Mouse (Mus musculus) urinary bladder, postnatal 14 days (tissue): ENCODE results near the gene Ip6k2.

Source experiments
- DNase-seq: peaks from one replicate; pipeline ENCODE4 v3.0.0; 2021; ENCODE audit warnings: low spot score

Ip6k2 gene

DNA sequence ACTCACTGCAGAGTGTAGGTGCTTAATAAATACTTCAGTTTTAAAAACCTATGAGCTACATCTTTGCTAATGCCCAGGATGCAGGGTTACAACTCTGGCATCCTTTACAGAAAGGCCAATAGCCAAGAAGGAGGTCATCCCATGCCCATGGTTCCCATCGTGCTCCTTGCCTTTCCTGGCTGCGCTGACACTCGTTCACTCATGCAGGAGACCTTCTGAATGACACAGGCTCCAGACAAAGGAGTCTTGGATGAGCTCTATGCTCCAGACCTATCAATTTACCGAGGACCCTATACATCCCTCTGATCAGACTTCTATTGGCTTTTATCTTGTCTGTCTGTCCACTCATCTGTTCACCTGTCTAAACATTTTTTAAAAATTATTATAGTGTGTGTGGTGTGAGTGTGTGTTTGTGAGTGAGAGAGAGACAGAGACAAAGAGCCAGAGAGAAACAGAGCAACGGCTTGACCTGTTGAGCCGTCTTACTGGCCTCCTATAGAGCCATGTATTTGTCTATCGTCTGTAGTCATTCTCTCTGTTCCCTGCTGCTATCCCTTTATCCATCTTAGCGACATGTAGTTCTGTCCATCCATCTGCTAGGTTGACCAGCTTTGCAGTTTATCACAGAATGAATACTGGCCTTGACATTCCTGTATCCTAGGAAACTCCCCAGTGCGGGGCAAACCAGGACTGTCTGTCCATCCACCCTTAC, 604 bp upstream of the Ip6k2 start:
- DNase-seq, result no peak

DNA sequence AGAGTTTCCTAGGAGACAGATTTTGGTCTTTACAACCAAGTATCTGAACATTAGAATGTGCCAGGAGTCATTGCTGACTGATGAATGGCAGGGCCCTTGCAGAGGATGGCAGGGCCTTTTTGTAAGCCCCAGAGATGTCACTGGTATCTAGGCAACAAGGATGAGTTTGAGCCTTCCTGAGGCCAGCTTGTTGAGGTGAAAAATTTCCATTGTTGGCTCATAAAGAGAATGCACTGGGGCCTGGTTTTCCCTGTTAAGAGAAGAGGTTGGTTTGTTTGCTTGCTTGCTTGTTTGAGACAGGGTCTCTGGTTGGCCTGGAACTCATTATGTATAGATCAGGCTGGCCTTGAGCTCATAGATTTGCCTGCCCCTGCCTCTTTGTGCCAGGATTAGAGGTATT, 1.8 kb downstream of the Ip6k2 start:
- DNase-seq, result no peak

DNA sequence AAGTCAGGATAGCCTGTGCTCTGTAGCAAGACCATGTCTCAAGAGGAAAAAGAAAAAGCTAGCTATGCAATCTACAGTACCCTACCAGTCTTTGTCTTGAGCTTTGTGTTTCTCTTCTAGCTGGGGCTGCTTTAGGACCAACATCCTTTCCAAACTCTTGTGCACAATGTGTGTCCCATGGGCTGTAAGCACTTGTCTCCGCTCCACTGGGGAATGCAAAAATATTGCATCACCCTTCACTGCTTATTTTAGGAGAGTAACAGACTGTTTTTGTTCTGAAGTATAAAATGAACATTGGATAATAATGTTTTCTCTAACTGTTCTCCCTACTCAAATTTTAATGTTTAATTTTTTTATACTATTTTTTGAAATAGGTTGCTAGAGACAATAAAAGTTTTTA, 2.9 kb downstream of the Ip6k2 start:
- DNase-seq, result no peak

DNA sequence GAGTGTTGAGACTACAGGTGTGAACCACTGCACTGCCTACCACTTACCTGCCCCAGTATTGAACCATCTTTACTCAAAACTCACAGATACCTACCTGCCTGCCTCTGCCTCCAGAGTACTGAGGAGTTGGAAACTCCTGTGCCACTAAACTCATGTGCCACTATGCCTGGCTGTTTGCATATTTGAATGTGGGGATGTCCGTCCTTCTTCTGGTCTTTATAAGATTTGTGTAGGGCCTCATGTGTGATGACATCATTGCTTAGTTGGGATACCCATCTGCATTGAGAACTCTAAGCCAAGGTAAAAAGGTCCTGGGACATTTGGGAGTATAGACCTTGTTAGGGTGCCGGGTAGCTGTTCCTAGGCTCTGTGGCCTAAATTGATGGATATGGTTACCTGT, 3.5 kb downstream of the Ip6k2 start:
- DNase-seq, result no peak

DNA sequence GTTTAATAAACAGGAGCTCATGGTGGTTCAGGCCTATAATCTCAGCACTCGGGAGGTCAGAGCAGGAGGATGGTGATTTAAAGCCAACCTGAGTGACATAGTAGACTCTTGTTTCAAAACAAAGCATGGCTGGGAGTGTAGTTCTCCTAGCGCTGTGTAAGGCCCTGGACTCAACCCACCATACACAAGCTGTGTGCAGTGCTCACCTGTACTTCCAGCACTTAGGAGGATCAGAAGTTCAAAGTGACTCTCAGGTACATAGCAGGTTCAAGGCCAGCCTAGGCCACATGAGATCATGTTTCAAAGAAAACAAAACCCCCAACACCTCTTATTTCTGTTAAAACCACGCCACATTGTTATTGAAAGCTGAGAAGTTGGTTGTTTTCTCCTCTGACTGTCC, 5.1 kb downstream of the Ip6k2 start:
- DNase-seq, result no peak

DNA sequence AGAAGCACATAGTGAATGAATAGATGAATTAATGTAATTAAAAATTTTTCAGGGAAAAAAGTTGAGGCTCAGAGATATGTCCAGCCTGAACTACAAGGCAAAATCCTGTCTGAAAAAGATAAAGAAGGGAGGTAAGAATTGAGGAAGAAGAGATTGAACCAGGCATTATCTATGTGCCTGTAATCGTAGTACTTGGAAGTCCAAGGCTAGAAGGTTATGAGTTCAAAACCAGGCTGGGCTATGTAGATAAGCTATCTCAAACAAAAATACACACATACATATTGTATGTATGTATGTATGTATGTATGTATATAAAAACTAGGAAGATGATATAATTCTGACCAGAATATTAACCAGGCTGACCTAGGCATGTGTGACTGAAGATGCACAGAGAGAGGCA, 8.7 kb downstream of the Ip6k2 start:
- no peak for DNase-seq

DNA sequence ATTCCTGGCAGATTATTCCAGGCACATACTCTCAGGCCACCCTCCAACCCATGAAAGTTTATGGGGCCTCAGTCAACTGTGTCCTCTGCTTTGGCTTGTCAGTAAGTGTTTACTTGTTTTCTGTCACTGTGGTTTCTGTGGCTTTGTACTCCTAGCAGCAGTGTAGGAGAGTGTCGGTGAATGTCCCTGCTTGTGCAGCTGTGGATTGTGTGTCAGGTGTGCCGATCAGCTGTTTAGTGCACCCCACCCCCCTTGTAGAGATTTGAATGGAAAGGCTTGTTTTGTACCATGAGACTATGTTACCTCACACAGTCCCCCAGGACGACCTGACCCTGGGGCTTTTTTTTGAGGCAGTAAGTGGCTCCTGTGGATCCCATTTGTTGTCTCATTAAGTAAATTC, 9.1 kb downstream of the Ip6k2 start:
- DNase-seq, result no peak

DNA sequence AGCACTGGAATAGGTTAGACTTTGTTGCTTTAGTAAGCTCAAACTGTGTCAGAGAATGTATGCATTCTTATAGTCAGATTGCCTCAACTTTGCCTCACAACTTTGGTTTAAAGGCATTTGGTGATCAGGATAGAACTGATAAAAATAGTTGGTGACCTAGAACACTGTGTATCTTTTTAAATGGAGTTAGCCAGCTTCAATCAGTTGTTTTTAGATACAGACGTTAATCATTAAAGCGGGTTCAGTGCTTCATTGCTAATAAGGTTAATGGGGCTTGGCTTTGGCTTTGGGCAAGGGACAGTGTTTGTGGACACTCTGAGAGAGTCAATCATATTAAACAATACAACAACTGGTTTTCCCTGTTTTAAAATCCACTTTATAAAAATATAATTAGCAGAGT, 11.7 kb downstream of the Ip6k2 start:
- no peak for DNase-seq

DNA sequence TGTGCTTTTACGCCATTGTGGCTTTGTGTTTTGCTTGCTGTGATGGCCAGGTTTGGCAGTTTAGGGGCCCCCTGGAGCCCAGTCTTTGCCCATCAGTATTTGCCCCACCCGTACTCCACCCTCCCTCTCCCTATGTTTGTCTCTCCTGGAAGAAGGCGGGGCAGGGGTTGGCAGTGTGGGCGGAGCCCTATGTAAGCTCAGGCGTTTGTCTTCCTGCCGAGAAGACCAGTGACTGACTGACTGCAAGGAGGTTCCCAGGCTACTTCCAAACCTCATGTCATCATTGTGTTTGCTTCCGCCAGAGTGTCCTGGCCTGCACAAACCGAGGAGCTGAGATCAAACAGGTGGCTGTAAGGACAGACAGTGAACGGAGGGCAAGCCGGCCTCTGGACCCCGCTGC, 12.2 kb downstream of the Ip6k2 start:
- peak; percentile 74 for DNase-seq

DNA sequence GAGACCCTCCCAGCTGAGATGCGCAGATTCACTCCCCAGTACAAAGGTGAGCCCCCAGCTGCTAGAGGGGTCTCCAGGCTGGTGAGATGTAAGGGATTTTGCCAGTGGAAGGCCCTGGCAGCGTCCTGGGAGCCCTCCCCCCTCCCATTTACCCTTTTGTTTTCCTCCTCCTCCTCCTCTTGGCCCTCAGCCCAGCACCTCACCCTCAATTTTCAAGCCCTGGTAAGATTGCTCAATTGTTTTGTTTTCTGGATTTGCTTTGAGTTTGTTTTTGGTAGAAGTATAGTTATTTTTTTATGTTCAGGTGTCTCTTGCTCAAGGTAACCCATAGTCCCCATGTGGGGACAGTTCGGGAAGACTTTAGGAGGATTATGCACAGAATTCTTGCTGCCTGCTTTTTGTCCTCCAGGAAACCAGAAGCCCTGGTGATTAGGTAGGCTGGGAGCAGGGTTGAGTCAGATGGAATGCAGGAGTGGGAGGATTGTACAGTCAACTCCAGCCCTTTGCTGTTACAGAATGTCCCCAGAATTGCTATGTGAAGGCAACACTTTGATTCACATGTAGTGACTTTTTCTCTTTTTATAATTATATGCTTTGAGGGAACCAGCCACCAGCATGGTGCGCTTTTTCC, 12.9 kb downstream of the Ip6k2 start:
- peak; percentile 57 for DNase-seq

DNA sequence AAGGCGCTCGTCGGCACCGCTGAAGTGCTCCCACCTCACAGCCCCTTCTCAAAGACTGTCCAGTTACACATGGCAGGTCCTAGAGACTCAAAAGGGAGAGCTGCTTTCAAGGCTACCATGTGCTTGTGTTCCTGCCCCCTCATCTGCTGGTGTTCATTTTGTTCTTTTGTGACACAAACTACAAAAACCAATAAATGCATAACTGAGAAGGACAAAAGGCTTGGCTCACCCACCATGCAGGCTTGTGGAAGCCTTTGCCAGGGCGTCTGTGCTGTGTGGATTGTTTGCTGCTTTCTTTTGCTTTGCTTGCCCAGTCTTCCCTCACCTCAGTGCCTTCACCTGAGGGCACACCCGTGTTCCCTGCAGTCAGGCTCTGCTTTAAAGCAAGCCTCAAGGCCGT, 13.9 kb downstream of the Ip6k2 start:
- DNase-seq, result no peak

DNA sequence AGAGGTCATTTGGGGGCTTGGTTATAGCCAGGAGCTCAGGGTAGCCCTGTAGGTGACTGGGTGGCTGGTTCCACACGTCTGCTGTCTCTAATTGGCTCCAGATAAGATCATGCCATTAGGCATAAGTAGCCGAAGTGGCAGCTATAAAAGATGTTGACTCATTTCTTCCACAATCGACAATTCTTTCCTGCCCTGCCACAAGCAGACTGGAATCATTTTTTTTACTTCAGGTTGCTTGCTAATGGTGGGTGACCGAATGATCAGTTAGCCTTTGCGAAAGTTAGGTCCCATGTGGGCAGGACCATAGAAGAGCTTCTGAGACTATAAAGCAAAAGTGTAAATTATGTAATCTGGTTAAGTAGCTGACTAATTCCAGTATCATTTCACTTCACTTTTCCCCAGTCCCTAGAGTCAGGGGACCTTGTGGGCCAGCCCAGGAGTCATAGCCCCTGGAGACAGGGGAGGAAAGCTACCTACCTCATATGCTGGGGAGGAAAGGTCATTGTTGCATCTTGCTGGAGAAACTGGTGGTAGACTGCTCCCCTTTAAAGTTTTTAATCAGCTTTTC, 15.0 kb downstream of the Ip6k2 start:
- no peak for DNase-seq

DNA sequence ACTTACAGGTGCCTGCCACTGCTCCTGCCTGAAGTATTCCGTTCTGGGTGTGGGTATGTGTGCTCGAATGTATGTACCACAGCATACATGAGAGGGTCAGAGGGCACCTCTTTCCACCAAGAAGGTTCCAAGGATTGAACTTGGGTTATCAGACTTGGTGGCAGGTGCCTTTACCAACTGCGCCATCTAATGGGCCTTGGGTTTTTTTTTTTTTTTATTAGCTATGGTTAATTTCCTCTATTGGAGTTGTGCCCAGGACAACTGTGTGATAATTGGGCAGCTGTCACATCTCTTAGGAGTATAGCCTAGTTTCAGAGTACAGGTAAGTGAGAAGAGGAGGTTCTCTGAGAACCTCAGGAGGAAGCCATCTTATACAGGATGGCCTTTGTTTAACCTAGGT, 16.0 kb downstream of the Ip6k2 start:
- DNase-seq, result no peak

DNA sequence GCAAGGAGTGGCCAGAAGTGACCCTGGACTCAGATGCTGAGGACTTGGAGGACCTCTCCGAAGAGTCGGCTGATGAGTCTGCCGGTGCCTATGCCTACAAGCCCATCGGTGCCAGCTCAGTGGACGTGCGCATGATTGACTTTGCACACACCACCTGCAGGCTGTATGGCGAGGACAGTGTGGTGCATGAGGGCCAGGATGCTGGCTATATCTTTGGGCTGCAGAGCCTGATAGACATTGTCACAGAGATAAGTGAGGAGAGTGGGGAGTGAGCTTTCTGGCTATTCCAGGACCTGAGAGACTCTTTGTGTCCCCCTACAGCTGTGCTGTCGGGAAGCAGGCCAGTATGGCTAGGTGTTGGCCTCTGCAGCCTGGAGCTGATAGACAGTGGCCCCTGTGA, 22.2 kb downstream of the Ip6k2 start:
- DNase-seq, result no peak

DNA sequence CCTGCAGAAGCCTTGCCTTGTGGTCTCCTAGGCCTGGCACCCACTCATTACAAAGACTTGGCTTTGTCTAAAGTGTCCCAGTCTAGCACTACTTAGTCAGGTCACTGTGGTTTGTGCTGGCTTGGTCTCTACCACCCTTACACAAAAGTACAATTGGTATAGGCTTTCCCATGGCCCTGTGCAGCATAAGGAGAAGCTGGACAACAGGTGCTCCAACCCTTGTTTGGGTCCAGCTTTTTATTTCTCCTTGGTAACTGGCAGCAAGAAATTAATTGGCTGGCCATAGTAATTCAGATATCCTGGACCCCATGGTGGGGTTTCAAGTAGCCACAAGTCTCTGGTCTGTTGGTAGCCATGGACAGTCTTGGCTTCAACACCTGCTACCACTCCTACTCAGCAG, 22.8 kb downstream of the Ip6k2 start:
- DNase-seq, result no peak

DNA sequence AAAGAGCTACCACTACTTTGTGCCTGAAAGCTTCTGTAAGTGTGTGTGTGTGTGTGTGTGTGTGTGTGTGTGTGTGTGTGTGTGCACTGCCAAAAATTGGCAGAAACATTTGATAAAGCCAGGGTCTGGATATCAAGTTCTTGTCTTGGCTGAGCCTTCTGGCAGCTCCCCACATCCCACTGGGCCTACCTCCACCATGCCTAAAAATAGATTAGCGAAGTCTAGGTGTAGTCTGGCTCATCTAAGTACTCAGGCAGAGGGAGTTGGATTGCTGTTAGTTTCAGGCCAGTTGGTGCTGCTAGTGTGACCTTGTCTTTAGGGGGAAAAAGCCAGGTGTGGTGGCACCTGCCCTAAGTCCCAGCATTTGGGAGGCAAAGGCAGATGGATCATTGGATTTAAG, 23.2 kb downstream of the Ip6k2 start:
- no peak for DNase-seq

DNA sequence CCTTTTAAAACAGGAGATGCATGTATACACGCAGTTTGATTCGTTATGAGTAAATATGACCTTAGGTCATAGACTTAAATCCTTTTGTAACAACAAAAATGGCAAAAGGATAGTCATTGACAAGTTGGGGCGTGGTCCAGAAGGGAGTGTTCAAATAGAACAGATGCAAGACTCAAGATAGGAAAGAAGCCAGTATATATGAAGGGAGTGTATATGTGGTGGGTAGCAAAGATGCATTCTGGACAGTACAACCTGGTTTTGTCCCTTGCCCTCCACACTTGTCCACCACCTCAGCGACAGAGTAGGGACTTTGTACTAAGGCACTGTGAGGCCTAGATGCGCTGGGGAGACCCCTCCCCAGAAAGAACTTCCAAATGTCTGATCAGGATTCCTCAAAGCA, 24.1 kb downstream of the Ip6k2 start:
- no peak for DNase-seq

DNA sequence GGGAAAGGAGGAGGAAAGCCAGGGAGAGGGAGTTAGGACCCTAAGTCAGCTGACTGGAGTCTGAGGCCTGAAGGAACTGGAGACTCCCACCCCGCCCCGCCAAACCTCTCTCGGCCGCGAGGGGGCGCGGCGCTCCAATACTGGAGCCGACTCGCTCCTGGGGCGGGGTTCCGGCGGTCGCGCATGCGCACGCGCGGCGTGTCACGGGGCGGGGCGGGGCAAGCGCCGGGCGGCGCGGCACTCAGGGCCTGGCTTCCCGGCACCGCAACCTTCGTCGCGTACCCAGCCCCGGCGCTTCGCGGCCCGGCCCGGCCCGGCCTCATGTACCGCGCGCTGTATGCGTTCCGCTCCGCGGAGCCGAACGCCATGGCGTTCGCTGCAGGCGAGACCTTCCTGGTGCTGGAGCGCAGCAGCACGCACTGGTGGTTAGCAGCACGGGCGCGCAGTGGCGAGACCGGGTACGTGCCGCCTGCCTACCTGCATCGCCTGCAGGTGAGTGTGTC, 24.6 kb downstream of the Ip6k2 start, which contains the start of gene Nckipsd:
Nckipsd (plus strand) TSS at position 206 of the 503 bp plus-strand sequence.
- DNase-seq, result peak; percentile 95

DNA sequence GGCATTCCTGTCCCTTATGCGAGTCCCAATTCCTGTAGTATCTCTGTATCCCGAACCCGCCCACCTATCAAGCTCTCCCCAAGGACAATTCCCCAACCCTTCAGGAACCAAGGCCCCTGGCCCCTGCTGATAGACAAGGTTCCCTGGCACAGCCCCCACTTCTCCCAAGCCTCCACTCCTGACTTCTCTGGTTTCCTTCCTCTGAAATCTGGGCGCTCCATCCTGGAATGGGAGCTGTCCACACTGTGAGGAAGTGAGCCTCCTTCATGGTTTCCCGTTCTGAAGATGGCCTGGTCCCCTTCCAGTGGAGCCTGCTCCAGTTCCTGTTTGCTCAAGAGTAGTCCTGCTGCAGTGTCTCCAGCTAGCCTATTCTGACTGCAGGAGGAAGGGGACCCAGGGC, 25.6 kb downstream of the Ip6k2 start:
- DNase-seq, result no peak

DNA sequence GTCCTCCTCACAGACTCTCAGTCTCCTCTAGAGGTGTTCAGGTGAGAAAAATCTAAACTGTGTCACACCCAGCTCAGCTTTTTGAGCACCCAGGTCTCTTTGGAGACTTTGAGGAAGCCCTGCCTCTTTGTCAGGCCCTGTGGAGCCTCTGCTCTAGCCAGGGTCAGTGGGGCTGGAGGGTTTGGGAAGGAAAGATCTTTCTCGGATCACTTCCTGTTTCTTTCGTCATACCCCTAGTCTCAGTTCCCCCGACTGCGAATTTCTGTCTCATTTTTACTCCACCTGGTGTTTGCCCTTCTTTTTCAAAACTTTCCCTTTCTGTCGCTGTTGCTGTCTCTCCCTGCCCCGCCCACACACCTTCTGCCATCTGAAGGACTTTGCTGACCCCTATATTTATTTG, 26.1 kb downstream of the Ip6k2 start:
- DNase-seq, result no peak

DNA sequence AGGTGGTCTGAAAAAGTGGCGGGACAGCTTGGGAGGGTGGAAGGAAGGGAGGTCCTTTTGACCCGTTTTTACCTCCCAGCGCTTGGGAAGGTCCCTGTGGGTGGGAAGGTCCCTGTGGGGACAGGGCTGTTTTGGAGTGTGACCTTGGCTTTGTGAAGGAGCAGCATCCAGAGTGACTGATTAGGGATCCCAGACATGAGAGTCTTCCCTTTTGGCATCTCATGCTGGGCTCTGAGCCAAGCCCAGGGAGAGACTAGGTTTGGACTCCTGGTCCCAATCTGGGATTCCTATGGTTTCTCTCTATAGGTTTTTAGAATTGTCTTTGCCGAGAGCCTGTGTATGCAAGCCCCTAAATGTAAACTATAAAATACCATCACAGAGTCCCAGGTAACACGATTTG, 26.9 kb downstream of the Ip6k2 start:
- no peak for DNase-seq

DNA sequence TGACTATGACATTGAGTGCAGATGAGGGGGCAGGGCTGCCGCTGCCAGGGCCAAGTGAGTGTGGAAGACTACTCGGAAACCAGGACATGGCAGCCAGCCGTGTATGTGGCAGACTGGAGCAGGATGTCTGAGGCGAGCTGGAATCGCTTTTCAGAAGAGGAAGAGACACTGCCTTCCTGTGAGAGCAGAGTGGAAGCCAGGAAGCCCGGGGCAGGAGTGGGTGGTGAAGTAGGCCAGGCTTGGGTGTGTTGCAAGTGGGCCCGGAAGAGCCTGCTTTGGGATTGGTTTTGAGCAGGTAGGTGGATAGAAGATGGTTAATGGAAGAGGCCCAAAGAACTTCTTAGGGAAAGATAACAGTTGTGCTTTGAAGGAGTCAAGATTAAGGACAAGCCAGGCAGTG, 32.0 kb downstream of the Ip6k2 start:
- DNase-seq, result no peak

DNA sequence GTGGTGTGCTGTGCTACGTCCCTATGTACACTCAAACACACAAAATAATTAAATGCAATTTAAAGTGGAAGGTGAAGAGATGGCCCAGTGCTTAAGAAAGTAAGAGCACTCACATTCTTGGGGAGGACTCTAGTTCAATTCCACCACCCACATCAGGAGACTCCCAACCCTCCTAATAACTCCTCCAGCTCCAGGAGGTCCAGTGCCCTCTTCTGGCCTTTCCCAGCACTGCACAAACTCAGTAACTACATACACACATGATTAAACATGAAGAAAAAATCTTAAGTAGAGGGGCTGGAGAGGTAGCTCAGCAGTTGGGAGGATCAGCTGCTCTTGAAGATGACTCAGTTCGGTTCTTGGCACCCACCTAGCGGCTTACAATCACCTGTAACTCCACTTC, 35.9 kb downstream of the Ip6k2 start:
- DNase-seq, result peak; percentile 58

DNA sequence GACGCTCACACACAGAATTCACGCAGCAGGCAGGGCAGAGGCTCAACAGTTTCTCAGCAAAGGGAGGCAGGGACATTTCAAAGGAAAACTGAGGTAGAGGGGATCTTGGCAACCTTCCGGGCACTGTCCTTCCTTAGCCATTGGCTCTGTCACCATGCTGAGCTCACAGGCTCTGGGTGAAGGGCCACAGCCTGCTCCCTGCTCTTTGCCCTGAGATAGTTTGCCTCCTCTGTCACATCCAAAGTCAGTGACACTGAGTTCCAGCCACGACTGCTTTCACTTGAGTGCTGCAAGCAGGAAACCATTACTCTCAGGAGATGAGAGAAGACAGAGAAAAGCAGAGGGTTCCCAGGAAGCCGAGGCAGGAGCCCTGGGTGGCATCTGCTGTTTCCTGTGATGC, 36.5 kb downstream of the Ip6k2 start:
- no peak for DNase-seq
